Mouse (Mus musculus) kidney, adult 9 months (tissue): ENCODE results near the gene Rgs6.
A peak's percentile ranks its signal among the peaks of the same experiment; 100 is the strongest.

Experiments used
- DNase-seq: peaks from one replicate; pipeline ENCODE4 v3.0.0; 2022

Rgs6 gene

DNA sequence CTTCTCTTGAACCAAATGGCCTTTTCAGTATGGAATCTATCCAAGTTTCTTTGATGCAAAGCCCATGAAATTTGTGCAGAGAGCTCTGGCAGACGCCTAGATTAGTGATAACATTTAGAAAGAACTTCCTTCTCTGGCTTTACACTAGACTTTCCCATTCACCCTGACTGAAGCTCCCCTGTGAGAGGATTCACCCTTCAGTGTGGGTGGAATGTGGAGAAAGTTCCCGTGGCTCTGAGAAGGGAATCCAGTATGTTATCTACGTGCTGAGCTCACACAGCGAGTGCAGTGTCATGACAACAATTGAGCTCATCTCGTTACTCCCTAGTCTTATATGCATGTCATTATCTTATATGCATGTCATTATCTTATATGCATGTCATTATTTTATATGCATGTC, 61.9 kb downstream of the Rgs6 start:
- no peak for DNase-seq

DNA sequence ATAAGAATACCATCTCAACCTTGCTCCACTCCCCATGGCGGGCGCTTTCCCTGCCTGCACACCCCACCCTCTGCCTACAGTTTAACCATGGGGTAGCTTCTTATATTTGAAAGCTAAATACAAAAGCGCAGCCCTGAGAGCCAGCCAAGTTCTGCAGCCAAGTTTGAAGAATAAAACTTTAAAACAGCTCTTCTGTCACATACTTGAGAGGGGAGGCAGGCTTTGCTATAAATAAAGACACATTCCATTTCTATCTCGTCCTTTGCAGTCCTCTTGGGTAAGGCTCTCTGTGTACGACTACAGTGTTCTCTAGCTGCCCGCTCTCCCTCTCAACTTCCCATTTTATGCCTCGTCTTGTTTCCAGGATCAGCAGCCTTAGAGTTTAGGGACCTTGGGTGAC, 76.5 kb downstream of the Rgs6 start:
- DNase-seq: no peak

DNA sequence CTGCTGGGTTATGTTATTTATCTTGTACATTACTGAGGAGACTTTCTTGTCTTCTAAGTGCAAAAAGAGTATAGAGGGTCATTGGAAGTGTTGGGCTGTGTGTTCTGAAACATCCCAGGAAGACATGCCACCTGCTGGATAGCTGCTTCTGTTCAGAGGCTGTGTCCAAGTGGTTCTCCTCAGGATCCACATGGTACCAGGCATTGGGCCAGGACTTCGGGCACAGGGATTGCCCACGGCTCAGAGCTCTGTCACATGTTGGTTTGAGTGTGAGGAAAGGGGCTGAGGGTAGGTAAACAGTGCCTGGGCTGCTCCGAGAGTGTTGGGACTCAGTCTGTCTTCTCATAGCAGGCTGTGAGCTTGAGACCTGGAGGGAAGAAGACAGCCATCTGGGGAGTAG, 79.3 kb downstream of the Rgs6 start:
- no peak for DNase-seq

DNA sequence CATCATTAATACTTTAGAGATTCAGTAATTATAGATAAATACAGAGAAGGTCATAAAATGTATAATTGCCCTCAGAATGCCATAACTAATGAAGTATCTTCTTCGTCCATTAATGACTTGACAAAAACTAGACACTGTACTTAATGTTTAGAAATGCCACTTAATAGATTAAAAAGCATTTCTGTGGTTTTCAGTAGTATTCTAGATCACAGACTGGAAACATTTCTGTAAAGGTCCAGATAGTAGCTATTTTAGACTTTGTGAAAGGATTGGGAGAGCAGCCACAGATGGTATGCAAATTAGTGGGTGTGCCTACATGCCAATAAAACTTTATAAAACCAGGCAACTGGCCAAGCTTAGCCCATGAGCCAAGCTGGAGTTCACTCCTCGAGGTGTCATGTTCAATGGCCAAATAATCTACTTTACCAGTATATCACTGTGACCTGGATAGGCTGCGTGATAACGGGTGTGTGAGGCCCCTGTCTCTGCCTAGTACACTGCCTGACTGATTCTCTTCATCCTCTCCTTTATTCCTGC, 82.2 kb downstream of the Rgs6 start:
- peak; percentile 10 for DNase-seq

DNA sequence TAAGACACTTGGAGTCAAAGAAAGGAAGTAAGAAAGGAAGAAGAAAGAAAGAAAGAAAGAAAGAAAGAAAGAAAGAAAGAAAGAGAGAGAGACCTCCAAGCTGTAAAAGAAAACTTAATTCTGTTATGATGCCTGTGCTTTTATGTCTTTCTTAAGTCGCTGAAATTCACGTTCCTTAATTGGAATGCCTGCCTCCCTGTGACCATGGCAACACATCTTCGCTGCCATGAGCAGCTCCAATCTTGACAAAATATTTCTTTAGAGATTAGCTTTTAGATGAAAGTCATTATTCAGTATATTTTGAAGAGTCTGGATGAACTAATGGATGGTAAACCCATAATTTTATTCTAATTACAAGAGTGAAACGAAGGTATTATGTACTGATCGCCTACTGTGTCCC, 83.5 kb downstream of the Rgs6 start:
- no peak for DNase-seq

DNA sequence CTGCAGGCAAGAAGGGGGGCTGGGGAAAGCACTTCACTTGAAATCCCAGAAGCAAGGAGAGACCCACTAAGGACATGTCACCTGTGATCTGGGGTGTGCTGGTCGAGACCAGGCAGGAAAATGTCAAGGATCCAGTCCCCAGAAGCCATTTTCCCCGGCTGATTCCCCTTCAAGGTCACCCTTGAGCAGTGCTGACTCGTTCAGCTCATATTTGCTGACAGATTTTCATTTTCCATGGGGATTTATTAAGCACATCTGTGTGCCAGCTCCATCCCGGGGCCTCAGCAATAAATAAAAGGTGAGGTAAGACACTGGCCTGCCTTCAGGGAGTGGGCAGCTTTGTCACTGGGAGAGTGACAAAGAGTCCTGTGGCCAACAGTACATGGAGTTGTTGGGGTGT, 87.0 kb downstream of the Rgs6 start:
- no peak for DNase-seq

DNA sequence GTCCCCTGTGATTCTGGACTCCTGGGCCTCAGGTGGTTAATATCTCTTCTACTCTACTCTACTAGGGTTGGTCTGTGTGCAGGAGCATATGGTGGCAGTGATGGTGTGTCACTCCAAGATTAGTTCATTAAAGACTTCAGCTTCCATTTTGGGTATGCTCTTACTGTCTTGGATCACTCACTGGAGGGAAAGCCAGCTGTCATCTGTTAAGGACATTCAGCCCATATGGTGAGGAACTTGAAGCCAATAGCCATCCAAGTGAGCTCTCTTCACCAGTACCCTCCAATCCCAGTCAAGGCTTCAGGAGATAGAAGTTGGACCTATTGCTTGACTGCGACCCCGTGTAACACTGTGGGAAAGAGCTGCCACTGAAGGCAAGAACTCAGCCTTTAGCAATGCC, 98.9 kb downstream of the Rgs6 start:
- no peak for DNase-seq

DNA sequence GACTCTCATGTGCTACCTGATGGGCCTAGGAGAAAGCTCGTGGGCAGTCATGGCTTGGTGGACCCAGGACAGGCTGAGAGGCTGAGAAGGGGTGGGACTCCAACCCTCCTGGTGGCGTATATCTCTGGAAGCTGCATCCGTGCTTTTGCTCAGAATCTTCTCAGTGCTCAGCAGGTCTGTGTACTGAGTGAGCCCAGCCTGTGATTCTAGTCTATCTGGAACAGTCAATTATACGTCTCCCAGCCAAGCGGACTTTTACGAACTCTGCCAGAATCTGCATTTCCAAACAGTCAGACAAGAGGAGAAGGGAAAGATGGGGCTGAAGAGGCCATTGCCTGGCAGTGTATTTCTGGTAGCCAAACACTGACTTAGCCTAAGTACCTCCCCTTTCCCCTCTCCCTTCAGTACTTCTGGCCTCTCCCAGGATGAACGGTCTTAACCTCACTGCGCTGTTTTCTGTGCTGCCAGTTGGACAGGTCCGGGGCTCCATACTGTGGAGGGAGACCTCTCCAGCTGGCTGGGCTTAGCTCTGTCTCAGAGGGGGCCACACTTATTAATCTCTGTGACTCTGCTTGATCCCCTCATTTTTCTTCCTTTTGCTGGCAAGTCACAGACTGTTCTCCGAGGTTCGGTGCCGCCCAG, 110.9 kb downstream of the Rgs6 start:
- DNase-seq: no peak

DNA sequence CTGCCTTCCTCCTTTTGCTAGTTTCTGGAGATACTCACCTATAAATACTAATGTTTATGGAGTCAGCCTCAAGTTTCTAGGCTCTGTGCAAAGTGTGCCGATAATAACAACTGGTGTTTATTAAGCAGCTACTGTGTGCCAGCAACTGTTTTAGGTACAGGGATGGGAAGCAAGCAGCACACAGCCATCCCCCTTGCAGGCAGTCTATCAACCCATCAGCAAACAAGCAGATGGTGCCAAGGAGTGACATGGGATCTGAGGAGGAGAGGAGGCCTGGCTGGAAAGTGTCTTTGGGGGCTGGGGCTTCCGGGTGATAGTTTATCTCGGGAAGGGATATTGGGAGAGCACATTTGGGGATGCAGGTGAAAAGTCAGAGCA, 111.4 kb downstream of the Rgs6 start:
- DNase-seq: no peak

DNA sequence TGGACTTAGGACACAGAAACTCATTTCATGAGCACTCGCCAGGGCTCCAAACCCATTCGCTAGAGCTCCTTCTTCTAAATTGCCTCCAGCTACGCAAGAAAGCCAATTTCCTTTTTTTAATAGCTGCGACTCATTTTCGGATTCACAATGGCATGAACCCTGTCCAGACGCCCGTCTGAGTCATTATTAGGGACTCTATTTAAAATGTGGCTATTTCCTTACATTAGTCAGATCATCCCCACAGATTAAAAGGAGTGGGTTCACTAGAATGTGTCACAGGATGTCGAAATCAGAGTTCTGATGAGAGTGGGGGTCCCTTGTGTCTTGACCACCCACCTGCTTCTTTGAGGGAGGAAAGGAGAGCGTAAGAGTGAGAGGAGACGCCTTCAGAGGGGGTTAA, 112.1 kb downstream of the Rgs6 start:
- DNase-seq: no peak

DNA sequence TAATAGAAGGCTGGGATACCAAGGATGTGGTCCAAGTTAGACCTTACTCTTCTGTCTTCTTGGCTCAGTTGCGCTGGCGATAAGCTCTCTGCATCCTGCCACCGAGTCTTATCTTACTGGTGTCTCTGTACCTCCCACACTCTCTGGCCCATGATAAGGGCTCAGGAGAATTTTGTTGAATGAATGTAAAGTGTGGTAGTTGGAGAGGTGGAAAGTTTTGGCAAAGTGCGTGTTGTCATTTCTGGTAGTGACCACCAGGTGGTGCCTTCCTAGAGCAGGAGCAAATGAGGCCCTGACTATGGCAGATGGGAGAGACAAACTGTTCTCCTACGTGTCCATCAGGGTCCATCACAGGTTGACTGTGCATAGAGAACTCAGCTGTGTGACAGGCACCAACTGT, 112.7 kb downstream of the Rgs6 start:
- peak; percentile 61 for DNase-seq

DNA sequence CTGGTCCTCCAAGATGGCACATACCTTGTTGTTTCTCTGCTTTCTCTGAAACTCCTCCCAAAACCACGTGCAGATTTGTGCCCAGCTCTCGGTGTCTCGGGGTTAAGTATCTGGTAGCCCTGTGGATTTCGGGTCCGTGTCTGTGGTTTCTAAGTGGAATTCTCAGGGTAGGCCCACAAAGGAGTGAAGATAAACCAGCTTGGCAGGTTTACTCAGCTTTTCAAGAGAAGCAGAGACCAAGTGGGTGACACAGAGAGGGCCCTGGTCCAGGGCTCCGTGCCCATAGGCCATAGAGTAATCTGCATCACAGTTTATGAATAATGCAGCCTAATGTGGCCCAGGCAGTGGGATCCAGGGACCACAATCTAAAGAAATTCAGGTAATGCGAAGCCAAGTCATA, 113.3 kb downstream of the Rgs6 start:
- no peak for DNase-seq

DNA sequence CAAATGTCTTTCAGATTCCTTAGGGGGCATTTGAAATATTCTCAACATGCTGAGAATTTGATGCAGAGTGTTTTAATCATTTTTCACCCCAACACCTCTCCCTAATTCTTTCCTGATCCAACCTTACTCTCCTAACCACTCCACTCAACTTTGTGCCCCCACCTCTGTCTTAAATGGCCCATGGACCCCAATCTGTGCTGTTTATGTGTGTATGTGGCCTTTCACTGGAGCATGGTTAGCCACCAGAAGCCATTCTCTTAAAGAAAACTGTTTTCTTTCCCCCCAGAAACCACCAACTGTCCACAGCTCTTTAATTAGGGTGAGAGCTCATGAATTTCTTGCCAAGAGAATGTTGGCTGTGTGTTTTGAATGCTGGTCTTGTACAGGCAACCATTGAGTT, 122.3 kb downstream of the Rgs6 start:
- no peak for DNase-seq

DNA sequence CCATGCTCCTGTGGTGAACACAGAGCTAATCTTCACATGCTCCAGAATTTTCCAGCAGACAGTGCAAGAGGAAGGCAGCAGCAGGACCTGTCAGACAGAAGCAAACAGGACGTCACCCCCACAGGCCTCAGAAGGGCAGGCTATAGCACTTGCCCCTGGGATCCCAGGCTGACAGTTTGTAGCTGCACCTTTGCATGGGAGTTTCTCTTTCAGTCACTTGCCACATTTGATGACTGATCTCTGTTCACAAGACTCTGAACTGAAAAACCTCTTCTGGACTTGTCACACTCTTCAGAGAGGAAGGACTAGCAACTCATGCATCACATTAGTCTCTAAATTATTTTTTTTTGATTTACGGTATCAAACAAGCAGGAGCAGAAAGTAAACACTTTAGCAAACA, 126.2 kb downstream of the Rgs6 start:
- no peak for DNase-seq

DNA sequence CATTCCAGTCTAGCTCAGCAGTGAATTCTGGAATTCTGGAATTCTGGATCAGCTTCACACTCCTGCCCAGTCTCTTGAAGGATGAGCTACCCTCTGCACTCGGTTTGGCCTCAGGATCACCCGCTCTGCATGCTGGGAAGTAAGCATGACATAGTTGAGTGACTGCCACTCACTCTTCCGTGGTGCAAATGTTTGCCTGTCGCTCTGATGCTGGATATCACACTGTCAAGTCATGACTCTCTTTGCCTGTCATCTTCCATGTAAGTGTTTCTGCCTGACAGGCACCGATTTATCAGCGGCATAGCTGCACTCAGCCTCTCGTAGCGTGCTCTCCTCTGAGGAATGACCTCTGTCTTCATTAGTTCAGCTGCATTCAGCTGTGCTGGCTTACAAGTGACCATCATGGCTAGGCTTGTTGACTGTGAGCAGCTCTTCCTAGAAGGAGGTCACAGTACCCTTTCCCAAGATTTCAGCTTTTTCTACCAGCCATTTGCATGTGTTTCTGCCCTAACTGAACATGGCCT, 135.0 kb downstream of the Rgs6 start:
- DNase-seq: no peak

DNA sequence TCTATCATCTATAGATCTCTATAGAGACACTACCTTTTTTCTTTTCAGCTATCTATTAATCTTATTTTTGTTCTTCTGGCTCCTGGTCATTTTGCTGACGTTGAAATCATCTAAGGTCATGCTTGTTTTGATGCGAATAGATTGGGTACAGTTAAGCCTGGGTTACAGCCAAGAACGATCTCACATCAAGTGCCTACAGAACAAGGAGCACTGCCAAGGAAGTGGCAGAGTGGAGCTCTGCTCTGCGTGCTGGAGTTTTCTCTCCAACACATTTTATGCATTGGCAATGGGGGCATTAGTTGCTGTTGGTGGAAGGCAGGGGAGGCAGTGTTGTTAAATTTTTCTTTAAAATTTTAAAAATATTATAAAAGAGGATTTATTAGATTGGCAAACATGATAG, 138.2 kb downstream of the Rgs6 start:
- DNase-seq: no peak

DNA sequence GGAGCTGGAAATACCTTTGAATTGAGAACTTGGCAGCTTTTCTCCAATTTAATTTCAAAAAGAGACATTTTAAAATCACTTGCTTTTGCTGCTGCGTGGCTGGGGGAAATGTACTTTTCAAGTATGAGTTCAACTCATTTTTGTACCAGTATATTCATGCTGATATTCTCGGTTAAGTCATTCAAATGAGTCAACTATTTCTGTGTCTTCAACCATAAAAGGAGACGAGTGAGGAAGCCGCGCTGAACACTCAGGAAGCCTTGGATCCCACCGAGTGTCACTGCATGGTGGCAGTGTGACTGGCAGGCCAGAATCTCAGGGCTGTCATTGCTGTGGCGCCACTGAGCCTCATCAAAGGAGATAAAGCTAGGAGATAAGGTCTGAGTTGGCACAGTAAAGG, 143.5 kb downstream of the Rgs6 start:
- no peak for DNase-seq

DNA sequence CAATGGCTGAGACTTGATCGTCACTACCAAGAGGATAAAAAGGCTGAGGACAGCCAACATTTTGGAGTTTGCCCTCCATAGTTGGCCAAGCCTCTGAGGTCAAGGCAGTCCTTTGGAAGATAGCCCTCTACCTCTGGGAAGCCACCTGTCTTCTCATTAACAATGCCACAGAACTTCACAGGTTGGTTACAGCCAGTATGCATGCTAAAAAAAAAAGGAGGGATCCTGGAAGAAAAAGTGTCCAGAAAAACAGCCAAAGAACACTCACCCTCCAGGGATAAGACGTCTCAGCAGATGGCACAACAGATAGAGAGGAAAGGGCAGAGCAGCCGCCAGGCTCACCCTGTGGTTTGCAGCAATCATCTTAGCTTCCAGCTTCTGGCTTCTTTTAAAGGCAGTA, 154.9 kb downstream of the Rgs6 start:
- peak; percentile 31 for DNase-seq

DNA sequence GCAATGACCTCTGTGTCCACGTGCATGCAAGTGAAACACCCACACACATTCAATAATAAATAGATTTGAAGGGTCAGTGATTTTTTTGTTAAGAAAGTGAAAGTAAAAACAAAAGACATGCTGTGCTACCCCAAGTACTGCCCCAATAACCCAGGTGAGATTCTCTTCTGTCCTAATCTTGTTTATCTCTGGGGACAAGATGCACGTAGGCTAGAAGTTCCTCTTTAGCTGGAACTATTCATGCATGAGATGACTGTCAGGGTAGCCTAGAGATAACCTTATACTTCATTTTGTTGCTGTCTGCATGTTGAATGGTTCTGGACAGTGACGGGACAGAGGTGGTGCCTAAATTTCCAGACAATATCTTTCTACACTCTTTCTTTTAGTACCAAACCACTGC, 155.9 kb downstream of the Rgs6 start:
- no peak for DNase-seq

DNA sequence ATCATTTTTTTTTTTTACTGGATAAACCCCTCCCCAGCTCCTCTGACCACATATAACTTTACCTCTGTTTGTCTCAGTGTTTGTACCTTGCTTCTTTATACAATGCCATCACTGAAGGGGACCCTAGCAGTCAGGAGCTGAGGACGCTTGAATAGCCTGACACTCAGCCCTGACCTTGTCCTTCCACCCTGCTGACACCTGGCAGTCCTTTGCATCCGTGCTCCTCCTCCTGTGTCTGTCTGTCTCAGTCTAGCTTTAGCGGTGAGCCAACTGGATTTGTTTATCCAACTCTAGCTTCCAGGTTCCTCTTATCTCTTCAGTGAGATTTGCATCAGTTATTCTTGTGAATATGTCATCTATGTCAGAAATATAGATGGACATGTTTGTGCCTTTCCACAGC, 156.7 kb downstream of the Rgs6 start:
- no peak for DNase-seq

DNA sequence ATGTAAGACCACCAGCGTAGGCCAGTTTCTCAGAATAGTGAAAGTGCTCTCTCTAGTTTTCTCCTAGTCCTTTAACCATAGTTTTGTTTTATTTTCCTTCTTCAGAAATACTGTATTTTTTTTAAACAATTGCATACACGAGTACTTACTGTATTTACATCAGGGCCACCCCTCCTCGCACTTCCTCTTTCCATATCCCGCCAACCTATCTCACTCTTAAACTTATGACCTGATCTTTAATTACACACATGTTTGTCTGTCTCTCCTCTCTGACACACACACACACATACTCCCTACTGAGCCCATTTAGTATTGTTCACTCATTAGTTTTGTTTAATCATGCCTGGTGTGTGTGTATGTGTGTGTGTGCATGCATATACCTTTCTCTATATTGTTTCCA, 159.0 kb downstream of the Rgs6 start:
- no peak for DNase-seq

DNA sequence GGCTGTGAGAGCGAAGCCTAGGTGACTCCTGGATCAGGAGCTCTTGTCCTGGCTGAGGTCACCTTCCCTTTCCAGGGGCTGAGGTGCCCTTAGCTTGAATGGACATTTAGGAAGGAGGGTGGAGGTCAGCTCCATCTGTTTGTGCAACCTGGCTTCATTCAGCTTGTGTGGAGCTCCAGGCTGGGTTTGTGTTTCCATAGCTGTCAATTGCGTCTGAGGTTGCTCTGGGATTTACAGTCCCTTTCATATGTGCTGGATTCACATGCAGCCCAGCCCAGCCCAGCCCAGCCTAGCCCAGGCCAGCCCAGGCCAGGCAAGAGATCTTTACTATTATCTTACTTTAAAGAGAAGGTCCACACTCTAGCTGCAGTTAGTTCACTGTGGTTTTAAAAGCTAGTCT, 163.8 kb downstream of the Rgs6 start:
- DNase-seq: no peak

DNA sequence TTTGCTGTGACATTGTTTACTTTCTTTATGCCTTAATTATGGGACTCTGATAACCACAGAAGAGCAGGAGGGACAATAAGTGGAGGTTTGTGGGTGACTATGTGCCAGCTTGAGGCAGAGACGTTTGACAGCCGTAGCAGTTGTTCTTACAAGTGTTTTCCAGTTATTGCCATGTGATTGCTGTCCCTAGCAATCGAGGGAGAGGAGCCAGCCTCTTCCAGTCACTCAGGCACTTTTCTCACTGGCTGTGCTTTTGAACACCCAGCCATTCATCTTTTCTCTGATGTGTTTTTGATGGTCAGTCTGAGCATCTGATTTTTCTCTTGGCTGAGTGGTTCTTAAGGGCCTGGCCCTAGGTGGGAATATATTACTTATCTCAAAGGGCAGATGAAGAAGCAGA, 166.4 kb downstream of the Rgs6 start:
- DNase-seq: no peak

DNA sequence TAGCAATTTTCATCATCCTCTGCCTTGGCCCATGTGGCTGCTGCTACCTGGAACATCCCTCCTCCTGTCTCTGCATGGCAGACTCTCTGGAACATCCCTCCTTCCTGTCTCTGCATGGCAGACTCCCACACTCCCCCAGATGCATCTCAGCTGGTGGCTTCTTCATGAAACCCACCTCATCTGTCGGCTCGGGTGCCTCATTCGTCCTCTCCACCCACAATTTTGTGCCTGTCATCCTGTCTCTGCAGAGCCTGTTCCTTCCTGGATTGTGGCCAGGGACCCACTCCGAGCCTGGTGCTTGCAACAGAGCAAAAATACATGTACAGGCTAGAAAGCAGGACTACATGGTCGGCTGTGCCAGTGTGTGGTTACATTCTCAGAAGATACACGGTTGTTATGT, 168.7 kb downstream of the Rgs6 start:
- DNase-seq: no peak

DNA sequence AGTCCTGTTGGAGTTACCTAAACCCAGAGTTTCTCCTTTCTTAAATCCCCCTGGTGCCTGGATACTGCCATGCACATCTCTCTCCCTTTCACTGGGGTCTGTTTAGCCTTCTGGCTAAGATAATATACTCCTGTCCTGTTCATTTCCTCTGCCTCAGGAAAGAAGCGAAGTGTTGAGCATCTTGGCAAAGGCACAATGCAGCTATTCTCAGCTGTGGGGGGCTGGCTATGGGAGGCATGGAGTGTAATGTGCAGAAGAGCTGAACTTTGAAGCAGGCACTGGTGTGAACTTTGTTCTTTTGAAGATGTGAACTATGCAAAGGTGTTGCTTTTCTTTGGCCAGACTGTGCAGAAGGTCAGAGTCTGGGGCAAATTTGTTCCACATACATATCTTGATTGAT, 169.3 kb downstream of the Rgs6 start:
- no peak for DNase-seq
